10 mouse cellular contexts compared by ENCODE assay signal in the genomic region with DNA sequence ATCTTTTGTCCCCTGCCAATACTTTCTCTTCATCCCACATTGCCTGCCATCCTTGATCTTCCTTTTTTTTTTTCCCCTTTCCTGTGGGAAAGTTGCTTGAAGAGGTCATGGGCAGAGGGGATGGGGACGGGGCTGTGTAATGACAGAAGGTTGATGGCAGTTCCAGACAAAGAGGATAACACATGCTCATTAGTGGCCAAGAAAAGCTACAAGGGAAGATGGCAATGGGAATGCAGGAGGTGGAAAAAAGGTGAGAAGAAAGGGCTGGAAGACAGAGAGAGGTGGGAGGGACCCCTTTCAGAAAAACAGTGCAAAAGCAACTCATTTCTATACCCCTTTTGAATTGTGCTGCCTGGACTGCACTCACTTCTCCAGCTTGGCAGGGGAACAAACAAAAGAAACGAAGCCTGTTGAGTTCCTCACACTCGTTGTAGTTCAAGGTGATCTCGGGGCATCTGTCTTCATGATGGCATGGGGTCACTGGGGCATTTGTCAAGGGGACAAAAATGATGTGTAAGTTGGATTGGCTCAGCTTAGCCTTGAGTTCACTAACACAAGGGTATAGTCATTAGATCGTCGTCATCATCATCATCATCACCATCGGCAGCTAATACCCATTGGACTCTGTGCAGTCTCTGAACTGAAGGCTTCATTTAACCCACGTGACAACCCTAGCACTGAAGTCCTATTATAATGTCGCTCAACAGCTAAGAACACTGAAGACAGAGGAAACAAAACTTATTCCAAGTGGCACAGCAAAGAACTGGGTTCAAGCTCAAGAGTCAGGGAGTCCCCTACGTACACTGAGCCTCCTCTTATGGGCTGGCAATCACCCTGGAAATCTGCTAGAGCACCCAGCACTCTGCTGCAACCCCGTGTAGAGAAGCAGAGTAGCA. TPM values are rescaled to one million over a fixed set of nuclear protein-coding genes. Genes with fewer than 3 reads are reported as not detected.
DNase-seq lines count a peak whose midpoint lies in the region; ATAC-seq and TF ChIP-seq lines count a peak whose summit lies in the region.
"Had no signal": no experiment of that assay in that cellular context is flagged by ENCODE, and none has a peak within 500 bp of the region (broad histone marks: within the 10 kb centered on the region; RNA-seq: fewer than 3 reads in every experiment).

No protein-coding gene starts in this region.

- ATAC-seq in embryonic facial prominence, embryonic 11.5 days (replicated peaks; ENCODE audit: insufficient number of reproducible peaks, low FRiP score, low TSS enrichment, low read depth), result peak; percentile 35
- no peak for ATAC-seq in liver, embryonic 11.5 days (replicated peaks; ENCODE audit: low FRiP score)
- peak; percentile 32 for ATAC-seq in neural tube, embryonic 14.5 days (ENCODE audit: low read depth)

- no peak for TF ChIP-seq CTCF in heart, adult 2 months (IDR thresholded peaks at IDR 0.05)

- WGBS in heart, adult 2 months, result 84% methylated on average over 11 of the region's 11 CpGs
- 66% methylated on average over 11 of the region's 11 CpGs for WGBS in embryonic facial prominence, embryonic 11.5 days
- 82% methylated on average over 11 of the region's 11 CpGs for WGBS in liver, embryonic 11.5 days
- WGBS in neural tube, embryonic 14.5 days, result 18% methylated on average over 11 of the region's 11 CpGs

- DNase-seq in heart, adult 2 months, result no peak
- DNase-seq in heart, adult 9 months (ENCODE audit: low spot score in 2 of 2), result no peak
- DNase-seq in embryonic facial prominence, embryonic 11.5 days (ENCODE audit: low spot score), result no peak
- DNase-seq in liver, embryonic 11.5 days (ENCODE audit: low spot score), result no peak
- no peak for DNase-seq in ovary, postnatal 36 days (ENCODE audit: low spot score)
- no peak for DNase-seq in spleen, adult 18-20 months
- no peak for DNase-seq in urinary bladder, adult 18-20 months (ENCODE audit: low spot score in 2 of 2)
- DNase-seq: thymus, postnatal 36 days had no signal

- no peak overlapping the region for H3K4me2 ChIP-seq in embryonic facial prominence, embryonic 11.5 days (ENCODE audit: low read depth, low read length)
- H3K4me2 ChIP-seq in liver, embryonic 11.5 days, result 0 out of 2 replicates have a peak overlapping the region, but pooled peaks have one; percentile 10
- H3K4me2 ChIP-seq in neural tube, embryonic 14.5 days (ENCODE audit: low read depth, low read length), result no peak overlapping the region

- TF ChIP-seq EP300 in heart, adult 2 months (IDR thresholded peaks at IDR 0.05; ENCODE audit: insufficient read depth, low read depth, low read length), result no peak

- TF ChIP-seq POLR2A in heart, adult 2 months (IDR thresholded peaks at IDR 0.05; ENCODE audit: insufficient read depth, low read depth, low read length), result no peak

- no peaks in the 10 kb centered on the region for H3K9me3 ChIP-seq in embryonic facial prominence, embryonic 11.5 days (replicated peaks; ENCODE audit: control insufficient read depth, low read length)
- no peaks in the 10 kb centered on the region for H3K9me3 ChIP-seq in liver, embryonic 11.5 days (ENCODE audit: control insufficient read depth, low read length)
- H3K9me3 ChIP-seq in neural tube, embryonic 14.5 days (ENCODE audit: control insufficient read depth, low read length), result no peaks in the 10 kb centered on the region

- intact Hi-C loops in heart, adult 2 months (cut with DNase I), result no loop called here

- H3K36me3 ChIP-seq in heart, adult 2 months (ENCODE audit: control insufficient read depth, insufficient read depth, low read length), result peaks cover 3% of the 10 kb centered on the region
- H3K36me3 ChIP-seq in embryonic facial prominence, embryonic 11.5 days (replicated peaks; ENCODE audit: control insufficient read depth, insufficient read depth, low read depth, low read length), result no peaks in the 10 kb centered on the region
- H3K36me3 ChIP-seq in liver, embryonic 11.5 days (ENCODE audit: control insufficient read depth, insufficient read depth, low read length), result no peaks in the 10 kb centered on the region
- H3K36me3 ChIP-seq in neural tube, embryonic 14.5 days (ENCODE audit: control insufficient read depth, insufficient read depth, low read length), result peaks cover 22% of the 10 kb centered on the region

- H3K4me3 ChIP-seq in heart, adult 2 months, result no peak overlapping the region
- H3K4me3 ChIP-seq in embryonic facial prominence, embryonic 11.5 days (ENCODE audit: low read depth, low read length), result no peak overlapping the region
- no peak overlapping the region for H3K4me3 ChIP-seq in liver, embryonic 11.5 days (ENCODE audit: low read depth, low read length)
- H3K4me3 ChIP-seq in neural tube, embryonic 14.5 days (ENCODE audit: low read depth, low read length), result no peak overlapping the region
- H3K4me3 ChIP-seq: myocyte had no signal

- no peak overlapping the region for H3K9ac ChIP-seq in heart, adult 2 months (ENCODE audit: low read depth, low read length)
- H3K9ac ChIP-seq in embryonic facial prominence, embryonic 11.5 days (replicated peaks; ENCODE audit: low read length), result no peak overlapping the region
- no peak overlapping the region for H3K9ac ChIP-seq in liver, embryonic 11.5 days (ENCODE audit: low read depth, low read length)
- H3K9ac ChIP-seq in neural tube, embryonic 14.5 days (replicated peaks; ENCODE audit: low read depth, low read length), result no peak overlapping the region

- H3K79me2 ChIP-seq in heart, adult 2 months (replicated peaks; ENCODE audit: control insufficient read depth, insufficient read depth, low read length), result no peaks in the 10 kb centered on the region

- H3K27me3 ChIP-seq in heart, adult 2 months (ENCODE audit: control insufficient read depth, insufficient read depth, low read length), result no peaks in the 10 kb centered on the region
- H3K27me3 ChIP-seq in embryonic facial prominence, embryonic 11.5 days (ENCODE audit: control insufficient read depth, insufficient read depth, low read length), result no peaks in the 10 kb centered on the region
- H3K27me3 ChIP-seq in liver, embryonic 11.5 days (replicated peaks; ENCODE audit: control insufficient read depth, insufficient read depth, low read length), result no peaks in the 10 kb centered on the region
- H3K27me3 ChIP-seq in neural tube, embryonic 14.5 days (ENCODE audit: control insufficient read depth, insufficient read depth, low read length), result no peaks in the 10 kb centered on the region

- peaks cover 13% of the 10 kb centered on the region for H3K4me1 ChIP-seq in heart, adult 2 months (ENCODE audit: control insufficient read depth, insufficient read depth, low read length)
- peaks cover 3% of the 10 kb centered on the region; the same call in 1 of the 2 replicates for H3K4me1 ChIP-seq in embryonic facial prominence, embryonic 11.5 days (ENCODE audit: control insufficient read depth, insufficient read depth, low read length)
- no peaks in the 10 kb centered on the region for H3K4me1 ChIP-seq in liver, embryonic 11.5 days (replicated peaks; ENCODE audit: control insufficient read depth, insufficient read depth, low read length)
- peaks cover 26% of the 10 kb centered on the region; the same call in 1 of the 2 replicates for H3K4me1 ChIP-seq in neural tube, embryonic 14.5 days (ENCODE audit: control insufficient read depth, insufficient read depth, low read length)

- peak overlapping the region; percentile 16; the same call in 1 of the 2 replicates for H3K27ac ChIP-seq in heart, adult 2 months
- peak overlapping the region; percentile 35; the same call in 1 of the 2 replicates for H3K27ac ChIP-seq in embryonic facial prominence, embryonic 11.5 days (replicated peaks; ENCODE audit: low read depth, low read length)
- peak overlapping the region; percentile 52 for H3K27ac ChIP-seq in liver, embryonic 11.5 days (ENCODE audit: low read depth, low read length)
- H3K27ac ChIP-seq in neural tube, embryonic 14.5 days (ENCODE audit: low read depth, low read length), result peak overlapping the region; percentile 60

RNA-seq across cellular contexts. Expression of a gene that starts 11.3 kb away (rescaled TPM):
- total RNA-seq in heart, adult 2 months (2021), result 1 to 10 TPM; 5.7 to 6.2 TPM
- polyA plus RNA-seq in heart, adult 2 months (2012; rRNA removed), result 3.7 and 5.0 TPM in 2 replicates
- 14.0 and 14.4 TPM in 2 replicates for polyA plus RNA-seq in embryonic facial prominence, embryonic 11.5 days (2014; fragmentation: Nextera tagmentation; extraction: Ambion mirVana)
- 3.8 and 4.9 TPM in 2 replicates for polyA plus RNA-seq in liver, embryonic 11.5 days (2014; fragmentation: Nextera tagmentation; extraction: Ambion mirVana)
- 37.7 and 47.6 TPM in 2 replicates for polyA plus RNA-seq in neural tube, embryonic 14.5 days (2014; fragmentation: Nextera tagmentation; extraction: Ambion mirVana)

RNA-seq across cellular contexts. Expression of a gene that starts 29.3 kb away (rescaled TPM):
- 1 to 10 TPM; 7.4 to 8.0 TPM for total RNA-seq in heart, adult 2 months (2021)
- polyA plus RNA-seq in heart, adult 2 months (2012; rRNA removed), result 3.5 and 4.3 TPM in 2 replicates
- 0.39 and 0.60 TPM in 2 replicates for polyA plus RNA-seq in embryonic facial prominence, embryonic 11.5 days (2014; fragmentation: Nextera tagmentation; extraction: Ambion mirVana)
- 0.81 and 1.2 TPM in 2 replicates for polyA plus RNA-seq in liver, embryonic 11.5 days (2014; fragmentation: Nextera tagmentation; extraction: Ambion mirVana)
- polyA plus RNA-seq in neural tube, embryonic 14.5 days (2014; fragmentation: Nextera tagmentation; extraction: Ambion mirVana), result 1.3 and 1.5 TPM in 2 replicates

RNA-seq across cellular contexts. Expression of a gene that starts 55.6 kb away (rescaled TPM):
- total RNA-seq in heart, adult 2 months (2021), result 1 to 10 TPM; 4.4 to 4.7 TPM
- 1.5 and 2.7 TPM in 2 replicates for polyA plus RNA-seq in heart, adult 2 months (2012; rRNA removed)
- 29.4 and 33.4 TPM in 2 replicates for polyA plus RNA-seq in embryonic facial prominence, embryonic 11.5 days (2014; fragmentation: Nextera tagmentation; extraction: Ambion mirVana)
- polyA plus RNA-seq in liver, embryonic 11.5 days (2014; fragmentation: Nextera tagmentation; extraction: Ambion mirVana), result 44.8 and 47.7 TPM in 2 replicates
- 5.1 and 7.3 TPM in 2 replicates for polyA plus RNA-seq in neural tube, embryonic 14.5 days (2014; fragmentation: Nextera tagmentation; extraction: Ambion mirVana)
